Mouse (Mus musculus) adrenal gland, adult 18-20 months (tissue): ENCODE data around the gene E2f8. TPM values are rescaled to one million over a fixed set of nuclear protein-coding genes. Genes with fewer than 3 reads are reported as not detected.

Source experiments
- DNase-seq, 2 experiments: peaks; one replicate each; pipeline ENCODE4 v3.0.0; 2021 to 2022; ENCODE audit warnings: low spot score in 2 of 2
- total RNA-seq, 2 experiments: library from RNA; stranded (reverse); gene quantifications; 1 replicate in 1 of 2; 2 replicates in 1 of 2; pipeline ENCODE4 v1.2.3; 2021

Gene E2f8
- total RNA-seq, 2 experiments from 2014 or later: 0.45 to 0.53 TPM

- DNase-seq: no peak
Observed at GRCm38 (mm10) chr7:48858257-48858656, 23.1 kb downstream of the E2f8 start.

- no peak for DNase-seq
Observed at GRCm38 (mm10) chr7:48855461-48855860, 25.9 kb downstream of the E2f8 start.

- no peak for DNase-seq
Observed at GRCm38 (mm10) chr7:48853496-48853895, 27.9 kb downstream of the E2f8 start.

- no peak for DNase-seq
Observed at GRCm38 (mm10) chr7:48851529-48852104, 29.8 kb downstream of the E2f8 start.

- no peak for DNase-seq
Observed at GRCm38 (mm10) chr7:48847820-48848650, 33.4 kb downstream of the E2f8 start, which contains the start of gene Csrp3. Gene Csrp3 (minus strand): TSS chr7:48848033.

- DNase-seq: no peak
Observed at GRCm38 (mm10) chr7:48846755-48847154, 34.6 kb downstream of the E2f8 start.

- DNase-seq: no peak
Observed at GRCm38 (mm10) chr7:48845213-48845973, 36.0 kb downstream of the E2f8 start.

- DNase-seq: no peak
Observed at GRCm38 (mm10) chr7:48843541-48843940, 37.9 kb downstream of the E2f8 start.

- DNase-seq: no peak
Observed at GRCm38 (mm10) chr7:48842353-48842752, 39.0 kb downstream of the E2f8 start.

GRCm38 (mm10) chr7:48841538-48841937 is 39.9 kb downstream of the E2f8 start:
- DNase-seq: no peak

GRCm38 (mm10) chr7:48840545-48840944 is 40.9 kb downstream of the E2f8 start:
- DNase-seq: no peak

GRCm38 (mm10) chr7:48838434-48838833 is 43.0 kb downstream of the E2f8 start:
- no peak for DNase-seq

- DNase-seq: no peak
Observed at GRCm38 (mm10) chr7:48836949-48837348, 44.4 kb downstream of the E2f8 start.

GRCm38 (mm10) chr7:48834989-48835626 is 46.3 kb downstream of the E2f8 start:
- DNase-seq: no peak

GRCm38 (mm10) chr7:48834371-48834970 is 46.9 kb downstream of the E2f8 start:
- DNase-seq: no peak

- DNase-seq: no peak
Observed at GRCm38 (mm10) chr7:48832735-48833134, 48.7 kb downstream of the E2f8 start.

- no peak for DNase-seq
Observed at GRCm38 (mm10) chr7:48830395-48830794, 51.0 kb downstream of the E2f8 start.

GRCm38 (mm10) chr7:48829177-48829910 is 52.1 kb downstream of the E2f8 start:
- no peak for DNase-seq

GRCm38 (mm10) chr7:48825170-48825569 is 56.2 kb downstream of the E2f8 start:
- no peak for DNase-seq

- DNase-seq: no peak
Observed at GRCm38 (mm10) chr7:48824671-48825070, 56.7 kb downstream of the E2f8 start.
